Mouse (Mus musculus) liver, embryonic 12.5 days (tissue): ENCODE measurements around the gene Lrrc8a. TPM values are rescaled to one million over a fixed set of nuclear protein-coding genes. Genes with fewer than 3 reads are reported as not detected.
A peak's percentile ranks its signal among the peaks of the same experiment; 100 is the strongest.

Source experiments
- ATAC-seq: fragments of 200-750 bp; cut with Nextera tagmentation; 2 replicates; pipeline ENCODE4 v1.8.0; 2017; ENCODE audit warnings: moderate number of reproducible peaks, mild to moderate bottlenecking, moderate library complexity
- H3K27ac ChIP-seq: fragments of 300-500 bp; sonication (generic); 2 replicates; pipeline ENCODE4 v1.5.1; 2016; ENCODE audit warnings: mild to moderate bottlenecking
- H3K27me3 ChIP-seq: fragments of 300-500 bp; sonication (generic); replicated peaks from 2 replicates; pipeline ENCODE4 v1.6.1; 2016; ENCODE audit warnings: mild to moderate bottlenecking, moderate library complexity
- H3K36me3 ChIP-seq: fragments of 300-500 bp; sonication (generic); 2 replicates; pipeline ENCODE4 v1.6.1; 2016; ENCODE audit warnings: mild to moderate bottlenecking, moderate library complexity
- H3K4me1 ChIP-seq: fragments of 300-500 bp; sonication (generic); 2 replicates; pipeline ENCODE4 v1.6.1; 2016
- H3K4me2 ChIP-seq: fragments of 300-500 bp; sonication (generic); 2 replicates; pipeline ENCODE4 v1.6.1; 2016; ENCODE audit warnings: mild to moderate bottlenecking, moderate library complexity
- H3K4me3 ChIP-seq: fragments of 300-500 bp; sonication (generic); 2 replicates; pipeline ENCODE4 v1.5.1; 2016; ENCODE audit warnings: mild to moderate bottlenecking, moderate library complexity
- H3K9ac ChIP-seq: fragments of 300-500 bp; sonication (generic); 2 replicates; pipeline ENCODE4 v1.6.1; 2016; ENCODE audit warnings: mild to moderate bottlenecking, moderate library complexity
- H3K9me3 ChIP-seq: fragments of 300-500 bp; sonication (generic); replicated peaks from 2 replicates; pipeline ENCODE4 v1.6.1; 2016; ENCODE audit warnings: mild to moderate bottlenecking, moderate library complexity
- WGBS: fragments of 180-500 bp; shearing (Covaris S2); methylation state at CpG from one replicate; pipeline ENCODE4 v1.1.7; 2016; ENCODE audit not compliant: insufficient replicate concordance; 5-methylcytosine and 5-hydroxymethylcytosine counted together
- polyA plus RNA-seq: library from polyadenylated mRNA; unstranded; fragments of >200 nt; fragmentation: Nextera tagmentation; extraction: Ambion mirVana; gene quantifications from 2 replicates; pipeline ENCODE4 v1.2.1, GENCODE M21; 2016

The Lrrc8a gene
- 12.8 and 13.9 TPM in 2 replicates for polyA plus RNA-seq

- Histone ChIP-seq H3K36me3 (peaks cover 25% of the 10 kb centered on the region), H3K4me3 (peak within 1 kb of the TSS; percentile 94), H3K4me2 (peak within 1 kb of the TSS; percentile 94), H3K9ac (peak within 1 kb of the TSS; percentile 97), H3K4me1 (peaks cover 50% of the 10 kb centered on the region), H3K9me3 (peaks cover 12% of the 10 kb centered on the region), H3K27me3 (no peaks in the 10 kb centered on the region), H3K27ac (peak within 1 kb of the TSS; percentile 91)
- 1% methylated on average over 66 of the region's 67 CpGs for WGBS
- peak; percentile 95 for ATAC-seq
Measured at GRCm38 (mm10) chr2:30237199-30237880, at the start of gene Lrrc8a. Lrrc8a (plus strand) TSS chr2:30237715.

- H3K27me3 ChIP-seq = no peaks in the 10 kb centered on the region
- no peak overlapping the region for H3K27ac ChIP-seq
- ATAC-seq = no peak
- H3K36me3 ChIP-seq = peaks cover 39% of the 10 kb centered on the region
- H3K4me3 ChIP-seq = no peak overlapping the region
- H3K9me3 ChIP-seq = no peaks in the 10 kb centered on the region
- H3K9ac ChIP-seq = no peak overlapping the region
- WGBS = 73% methylated on average over 12 of the region's 12 CpGs
- H3K4me1 ChIP-seq = peaks cover 5% of the 10 kb centered on the region
- no peak overlapping the region for H3K4me2 ChIP-seq
Measured at GRCm38 (mm10) chr2:30191790-30192580, 45.5 kb upstream of the Lrrc8a start.

DNA sequence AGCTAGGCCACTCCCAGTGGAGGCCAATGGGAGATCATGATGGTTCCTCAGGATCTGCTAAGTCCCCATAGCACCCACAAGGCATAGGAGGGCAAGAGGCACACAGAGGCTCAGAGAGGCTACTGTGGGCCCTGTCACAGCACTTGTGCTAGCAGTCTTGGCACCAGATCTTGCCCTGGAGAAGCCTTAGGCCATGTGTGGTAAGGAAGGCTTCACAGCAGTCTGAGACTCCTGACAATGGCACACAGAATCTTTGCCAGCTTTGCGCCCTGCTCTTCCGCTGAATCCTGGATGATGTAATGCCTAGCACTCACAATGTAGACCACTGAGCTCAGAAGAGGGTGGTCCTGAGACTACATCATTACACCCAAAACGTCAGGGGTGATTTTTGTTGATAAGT lies 42.9 kb upstream of the Lrrc8a start:
- H3K9me3 ChIP-seq = no peaks in the 10 kb centered on the region
- H3K4me1 ChIP-seq = peaks cover 21% of the 10 kb centered on the region
- 77% methylated on average over 3 of the region's 3 CpGs for WGBS
- H3K4me3 ChIP-seq = no peak overlapping the region
- H3K36me3 ChIP-seq = peaks cover 31% of the 10 kb centered on the region
- H3K4me2 ChIP-seq = no peak overlapping the region
- no peak for ATAC-seq
- no peaks in the 10 kb centered on the region for H3K27me3 ChIP-seq
- no peak overlapping the region for H3K9ac ChIP-seq
- no peak overlapping the region for H3K27ac ChIP-seq

DNA sequence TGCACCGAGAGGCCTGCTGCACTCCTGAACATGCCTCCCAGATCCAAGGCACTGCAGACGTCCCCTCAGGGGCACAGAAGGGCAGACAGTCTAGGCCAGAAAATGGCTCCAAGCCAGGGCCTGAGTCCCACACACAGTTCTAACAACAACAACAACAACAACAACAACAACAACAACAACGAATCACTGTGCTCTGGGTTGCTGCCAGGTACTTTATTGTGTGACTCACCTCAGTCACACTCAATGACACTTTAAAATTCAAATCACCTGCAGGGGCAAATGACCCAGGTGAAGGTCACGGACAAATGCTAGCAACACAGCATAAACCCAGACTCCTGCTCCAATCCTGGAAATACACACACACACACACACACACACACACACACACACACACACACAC lies 39.5 kb upstream of the Lrrc8a start:
- H3K4me1 ChIP-seq = peaks cover 21% of the 10 kb centered on the region
- no peak overlapping the region; the same call in 1 of the 2 replicates for H3K27ac ChIP-seq
- no peak overlapping the region for H3K4me2 ChIP-seq
- H3K9me3 ChIP-seq = no peaks in the 10 kb centered on the region
- 64% methylated on average over 4 of the region's 4 CpGs for WGBS
- H3K27me3 ChIP-seq = no peaks in the 10 kb centered on the region
- ATAC-seq = peak; percentile 49; the same call in 1 of the 2 replicates
- no peak overlapping the region for H3K4me3 ChIP-seq
- 0 out of 2 replicates have a peak, but pooled peaks cover 5% of the 10 kb centered on the region for H3K36me3 ChIP-seq
- no peak overlapping the region for H3K9ac ChIP-seq

- peaks cover 35% of the 10 kb centered on the region for H3K4me1 ChIP-seq
- no peaks in the 10 kb centered on the region for H3K27me3 ChIP-seq
- no peak for ATAC-seq
- H3K27ac ChIP-seq = peak overlapping the region; percentile 49
- H3K9ac ChIP-seq = no peak overlapping the region
- no peaks in the 10 kb centered on the region for H3K9me3 ChIP-seq
- no peak overlapping the region for H3K4me2 ChIP-seq
- WGBS = 33% methylated on average over 1 of the region's 1 CpGs
- no peak overlapping the region for H3K4me3 ChIP-seq
- H3K36me3 ChIP-seq = no peaks in the 10 kb centered on the region
Measured at GRCm38 (mm10) chr2:30199984-30200383, 37.5 kb upstream of the Lrrc8a start.

DNA sequence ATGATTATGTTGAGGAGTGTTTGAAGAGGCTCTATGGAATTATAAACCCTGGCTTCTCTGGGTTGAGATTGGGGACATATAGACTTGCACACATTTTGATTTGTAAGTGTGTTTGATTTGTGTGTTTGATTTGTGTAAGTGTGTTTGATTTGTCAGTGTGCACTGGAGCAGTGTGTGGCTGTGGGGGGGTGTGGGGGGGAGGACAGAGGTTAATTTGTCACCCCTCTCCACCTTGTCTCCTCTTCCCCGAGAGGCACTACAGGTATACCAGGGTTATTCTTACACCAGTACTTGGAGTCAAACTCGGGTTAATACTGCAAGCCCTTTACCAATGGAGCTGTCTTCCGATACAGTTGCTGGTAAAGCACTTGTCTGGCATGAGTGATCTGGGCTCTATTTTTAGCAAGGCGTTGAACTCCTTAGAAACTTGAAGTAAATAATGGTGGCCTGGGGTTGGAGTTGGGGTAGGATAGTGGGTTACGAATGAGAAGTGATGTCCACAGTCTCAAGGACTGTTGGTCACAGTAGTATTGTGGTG lies 37.1 kb upstream of the Lrrc8a start:
- no peaks in the 10 kb centered on the region for H3K36me3 ChIP-seq
- H3K9ac ChIP-seq = no peak overlapping the region
- no peak overlapping the region for H3K4me2 ChIP-seq
- H3K9me3 ChIP-seq = no peaks in the 10 kb centered on the region
- 64% methylated on average over 5 of the region's 5 CpGs for WGBS
- H3K4me3 ChIP-seq = no peak overlapping the region
- peak overlapping the region; percentile 37 for H3K27ac ChIP-seq
- no peak for ATAC-seq
- peaks cover 39% of the 10 kb centered on the region for H3K4me1 ChIP-seq
- H3K27me3 ChIP-seq = no peaks in the 10 kb centered on the region

DNA sequence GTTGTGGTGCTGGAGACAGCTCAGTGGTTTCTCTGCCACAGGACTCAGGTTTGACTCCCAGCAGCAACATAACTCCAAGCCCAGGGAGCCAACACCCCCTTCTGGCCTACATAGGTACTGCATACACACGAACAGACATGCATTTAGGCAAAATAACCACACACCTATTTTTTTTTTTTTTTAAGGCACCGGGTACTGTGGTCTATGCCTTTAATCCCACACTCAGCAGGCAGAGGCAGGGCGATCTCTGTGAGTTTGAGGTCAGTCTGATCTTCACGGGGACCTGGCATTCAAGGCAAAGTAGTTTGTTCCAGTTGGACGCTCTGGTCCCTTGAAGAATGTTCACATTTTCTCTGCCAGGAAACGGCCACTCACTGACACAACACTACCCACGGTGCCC lies 34.1 kb upstream of the Lrrc8a start:
- Histone ChIP-seq H3K9ac (no peak overlapping the region), H3K27me3 (no peaks in the 10 kb centered on the region), H3K4me2 (no peak overlapping the region), H3K27ac (no peak overlapping the region), H3K4me1 (peaks cover 42% of the 10 kb centered on the region), H3K9me3 (no peaks in the 10 kb centered on the region), H3K4me3 (no peak overlapping the region), H3K36me3 (no peaks in the 10 kb centered on the region)
- 65% methylated on average over 7 of the region's 7 CpGs for WGBS
- ATAC-seq = no peak

GRCm38 (mm10) chr2:30205255-30205628 lies 32.3 kb upstream of the Lrrc8a start:
- WGBS = 1% methylated on average over 13 of the region's 13 CpGs
- H3K4me3 ChIP-seq = peak overlapping the region; percentile 80
- no peaks in the 10 kb centered on the region for H3K27me3 ChIP-seq

GRCm38 (mm10) chr2:30205629-30206357 lies 31.7 kb upstream of the Lrrc8a start, which contains the start of gene Kyat1:
Kyat1 (minus strand) TSS chr2:30205847.
- Histone ChIP-seq H3K9ac (peak within 1 kb of the TSS; percentile 77), H3K36me3 (no peaks in the 10 kb centered on the region), H3K9me3 (no peaks in the 10 kb centered on the region), H3K27me3 (no peaks in the 10 kb centered on the region), H3K4me2 (peak within 1 kb of the TSS; percentile 92), H3K4me1 (peaks cover 31% of the 10 kb centered on the region), H3K27ac (peak within 1 kb of the TSS; percentile 81), H3K4me3 (peak within 1 kb of the TSS; percentile 80)
- 1% methylated on average over 44 of the region's 44 CpGs for WGBS
- peak; percentile 90 for ATAC-seq

More at GRCm38 (mm10) chr2:30205255-30205628, 32.3 kb upstream of the Lrrc8a start:
- Histone ChIP-seq H3K9ac (peak overlapping the region; percentile 77), H3K4me2 (peak overlapping the region; percentile 92), H3K27ac (peak overlapping the region; percentile 81), H3K4me1 (peaks cover 31% of the 10 kb centered on the region), H3K9me3 (no peaks in the 10 kb centered on the region), H3K36me3 (no peaks in the 10 kb centered on the region)
- peak; percentile 33 for ATAC-seq

DNA sequence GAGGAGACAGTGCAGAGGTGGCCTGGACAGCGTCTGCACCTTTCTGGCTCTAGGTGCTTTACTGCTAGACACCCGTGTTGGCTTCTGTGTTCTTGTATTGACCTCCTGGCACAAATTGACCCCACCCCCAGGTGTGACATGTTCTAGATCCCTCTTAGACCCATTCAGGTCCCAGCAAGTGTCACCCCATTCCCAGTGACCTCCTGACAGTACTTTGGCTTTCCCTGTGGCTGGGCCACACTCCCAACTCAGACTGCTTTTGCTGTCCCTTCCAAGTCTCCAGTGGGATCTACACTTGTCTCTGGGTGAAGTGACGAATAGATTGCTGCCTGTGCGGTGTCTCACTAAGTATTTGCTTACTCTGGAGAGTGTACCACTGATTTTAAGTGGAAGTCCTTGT lies 30.1 kb upstream of the Lrrc8a start:
- no peak overlapping the region for H3K4me2 ChIP-seq
- no peak overlapping the region for H3K9ac ChIP-seq
- H3K4me3 ChIP-seq = no peak overlapping the region
- no peak for ATAC-seq
- H3K36me3 ChIP-seq = no peaks in the 10 kb centered on the region
- H3K9me3 ChIP-seq = no peaks in the 10 kb centered on the region
- no peak overlapping the region for H3K27ac ChIP-seq
- H3K4me1 ChIP-seq = peaks cover 31% of the 10 kb centered on the region
- 83% methylated on average over 4 of the region's 4 CpGs for WGBS
- no peaks in the 10 kb centered on the region; the same call in 1 of the 2 replicates for H3K27me3 ChIP-seq

GRCm38 (mm10) chr2:30207886-30208285 lies 29.6 kb upstream of the Lrrc8a start:
- H3K9ac ChIP-seq = no peak overlapping the region
- H3K4me2 ChIP-seq = no peak overlapping the region
- no peak overlapping the region for H3K4me3 ChIP-seq
- no peaks in the 10 kb centered on the region; the same call in 1 of the 2 replicates for H3K27me3 ChIP-seq
- ATAC-seq = no peak
- no peak overlapping the region for H3K27ac ChIP-seq
- H3K9me3 ChIP-seq = no peaks in the 10 kb centered on the region
- WGBS = 67% methylated on average over 5 of the region's 5 CpGs
- H3K36me3 ChIP-seq = no peaks in the 10 kb centered on the region
- peaks cover 31% of the 10 kb centered on the region for H3K4me1 ChIP-seq
